Mouse (Mus musculus): ENCODE measurements around the gene Prdx6. TPM values are rescaled to one million over a fixed set of nuclear protein-coding genes. Genes with fewer than 3 reads are reported as not detected.

The Prdx6 gene
- total and polyA plus RNA-seq, 2 experiments from 2014 or later = 90.3 to 159 TPM

GRCm38 (mm10) chr1:161249442-161249841 lies 1.6 kb downstream of the Prdx6 start:
- Histone ChIP-seq H3K27ac (ENCODE audit: low read depth, low read length) (no peak overlapping the region), H3K4me2 (ENCODE audit: low read depth, low read length, poor library complexity, severe bottlenecking) (peak overlapping the region; percentile 97), H3K27me3 (ENCODE audit: insufficient read depth, low read length) (0 out of 2 replicates have a peak, but pooled peaks cover 5% of the 10 kb centered on the region), H3K4me3 (ENCODE audit: low read depth, low read length) (peak overlapping the region; percentile 90), H3K4me1 (ENCODE audit: insufficient read depth, low read length) (peaks cover 8% of the 10 kb centered on the region; the same call in 1 of the 2 replicates), H3K9me3 (ENCODE audit: low read length) (no peaks in the 10 kb centered on the region), H3K36me3 (ENCODE audit: insufficient read depth, low read length) (peaks cover 5% of the 10 kb centered on the region), H3K9ac (replicated peaks; ENCODE audit: low read length, poor library complexity, severe bottlenecking) (no peak overlapping the region)
- no peak for DNase-seq (ENCODE audit: low spot score)
- no peak for ATAC-seq (ENCODE audit: low FRiP score)
- no peak for TF ChIP-seq CTCF (IDR thresholded peaks at IDR 0.05)
- WGBS = 55% methylated on average over 6 of the region's 6 CpGs

- H3K4me2 ChIP-seq (ENCODE audit: low read depth, low read length, poor library complexity, severe bottlenecking) = peak overlapping the region; percentile 97
- ATAC-seq (ENCODE audit: low FRiP score) (no peak), DNase-seq (ENCODE audit: low spot score) (no peak)
- H3K4me3 ChIP-seq (ENCODE audit: low read depth, low read length) = peak overlapping the region; percentile 90; the same call in 1 of the 2 replicates
- TF ChIP-seq CTCF (IDR thresholded peaks at IDR 0.05) = no peak
- H3K4me1 ChIP-seq (ENCODE audit: insufficient read depth, low read length) = peaks cover 8% of the 10 kb centered on the region; the same call in 1 of the 2 replicates
- H3K27me3 ChIP-seq (ENCODE audit: insufficient read depth, low read length) = 0 out of 2 replicates have a peak, but pooled peaks cover 5% of the 10 kb centered on the region
- H3K27ac ChIP-seq (ENCODE audit: low read depth, low read length) = no peak overlapping the region
- H3K36me3 ChIP-seq (ENCODE audit: insufficient read depth, low read length) = peaks cover 7% of the 10 kb centered on the region
- no peak overlapping the region for H3K9ac ChIP-seq (replicated peaks; ENCODE audit: low read length, poor library complexity, severe bottlenecking)
- H3K9me3 ChIP-seq (ENCODE audit: low read length) = no peaks in the 10 kb centered on the region
- WGBS = 78% methylated on average over 7 of the region's 7 CpGs
Measured at GRCm38 (mm10) chr1:161248685-161249084, 2.3 kb downstream of the Prdx6 start.

DNA sequence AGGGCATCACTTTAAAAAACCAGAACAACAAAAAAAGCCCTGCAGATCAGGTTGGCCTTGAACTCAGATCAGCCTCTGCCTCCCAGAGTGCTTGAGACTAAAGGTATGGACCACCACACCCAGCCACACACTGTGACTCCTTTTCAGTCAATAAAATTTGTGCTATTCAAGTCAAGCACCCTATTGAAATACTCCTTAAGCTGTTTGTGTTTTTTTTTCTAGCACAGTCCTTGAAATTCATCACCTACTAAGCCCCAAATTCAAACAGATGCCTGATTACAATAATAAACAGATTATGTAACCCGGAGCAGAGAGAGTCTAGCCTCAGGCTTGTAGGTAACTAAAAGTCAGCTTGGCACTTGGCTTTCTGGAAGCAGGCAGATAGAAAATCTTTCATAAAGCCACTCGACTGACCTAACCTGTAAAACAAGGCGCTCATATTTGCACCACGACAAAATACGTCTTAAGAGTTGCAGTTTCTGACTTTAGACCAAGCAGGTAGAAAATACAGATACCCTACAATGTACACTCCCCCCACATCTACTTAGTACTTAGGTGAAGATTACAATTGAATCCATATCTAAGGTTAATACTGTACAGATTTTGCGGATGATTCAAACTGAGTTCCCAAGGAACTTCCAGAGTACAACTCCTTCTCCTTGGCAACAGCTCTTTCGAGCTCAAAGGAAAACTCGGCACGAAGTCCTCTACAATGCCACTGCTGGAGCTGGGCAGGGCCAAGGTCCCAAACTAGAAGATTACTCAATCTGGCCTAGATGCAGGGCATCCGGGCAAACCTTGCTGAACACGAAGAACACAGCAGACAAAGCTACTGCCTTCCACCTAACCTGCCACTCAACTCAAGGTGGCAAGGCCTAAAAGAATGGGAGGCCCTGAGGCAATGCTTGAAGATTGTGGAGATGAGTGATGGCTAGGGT lies 3.1 kb downstream of the Prdx6 start:
- no peaks in the 10 kb centered on the region for H3K27me3 ChIP-seq (ENCODE audit: insufficient read depth, low read length)
- peak overlapping the region; percentile 97; the same call in 1 of the 2 replicates for H3K4me2 ChIP-seq (ENCODE audit: low read depth, low read length, poor library complexity, severe bottlenecking)
- WGBS = 73% methylated on average over 11 of the region's 11 CpGs
- no peaks in the 10 kb centered on the region for H3K9me3 ChIP-seq (ENCODE audit: low read length)
- ATAC-seq (ENCODE audit: low FRiP score) (no peak), DNase-seq (ENCODE audit: low spot score) (peak; percentile 18)
- peaks cover 8% of the 10 kb centered on the region; the same call in 1 of the 2 replicates for H3K4me1 ChIP-seq (ENCODE audit: insufficient read depth, low read length)
- no peak for TF ChIP-seq CTCF (IDR thresholded peaks at IDR 0.05)
- H3K9ac ChIP-seq (replicated peaks; ENCODE audit: low read length, poor library complexity, severe bottlenecking) = no peak overlapping the region
- peaks cover 12% of the 10 kb centered on the region for H3K36me3 ChIP-seq (ENCODE audit: insufficient read depth, low read length)
- no peak overlapping the region for H3K4me3 ChIP-seq (ENCODE audit: low read depth, low read length)
- H3K27ac ChIP-seq (ENCODE audit: low read depth, low read length) = no peak overlapping the region

GRCm38 (mm10) chr1:161247176-161247575 lies 3.8 kb downstream of the Prdx6 start:
- H3K36me3 ChIP-seq (ENCODE audit: insufficient read depth, low read length) = peaks cover 16% of the 10 kb centered on the region
- DNase-seq (ENCODE audit: low spot score) (no peak), ATAC-seq (ENCODE audit: low FRiP score) (no peak)
- no peaks in the 10 kb centered on the region for H3K9me3 ChIP-seq (ENCODE audit: low read length)
- H3K27ac ChIP-seq (ENCODE audit: low read depth, low read length) = no peak overlapping the region
- H3K4me1 ChIP-seq (ENCODE audit: insufficient read depth, low read length) = peaks cover 8% of the 10 kb centered on the region; the same call in 1 of the 2 replicates
- TF ChIP-seq CTCF (IDR thresholded peaks at IDR 0.05) = no peak
- 74% methylated on average over 3 of the region's 3 CpGs for WGBS
- H3K9ac ChIP-seq (replicated peaks; ENCODE audit: low read length, poor library complexity, severe bottlenecking) = no peak overlapping the region
- no peak overlapping the region for H3K4me3 ChIP-seq (ENCODE audit: low read depth, low read length)
- no peak overlapping the region for H3K4me2 ChIP-seq (ENCODE audit: low read depth, low read length, poor library complexity, severe bottlenecking)
- H3K27me3 ChIP-seq (ENCODE audit: insufficient read depth, low read length) = no peaks in the 10 kb centered on the region

GRCm38 (mm10) chr1:161237750-161238149 lies 13.3 kb downstream of the Prdx6 start:
- Histone ChIP-seq H3K27ac (ENCODE audit: low read depth, low read length) (no peak overlapping the region), H3K4me3 (ENCODE audit: low read depth, low read length) (no peak overlapping the region), H3K9me3 (ENCODE audit: low read length) (no peaks in the 10 kb centered on the region), H3K27me3 (ENCODE audit: insufficient read depth, low read length) (no peaks in the 10 kb centered on the region), H3K4me1 (ENCODE audit: insufficient read depth, low read length) (no peaks in the 10 kb centered on the region), H3K36me3 (ENCODE audit: insufficient read depth, low read length) (peaks cover 19% of the 10 kb centered on the region; the same call in 1 of the 2 replicates), H3K9ac (replicated peaks; ENCODE audit: low read length, poor library complexity, severe bottlenecking) (no peak overlapping the region), H3K4me2 (ENCODE audit: low read depth, low read length, poor library complexity, severe bottlenecking) (no peak overlapping the region)
- over 99% methylated on average over 4 of the region's 4 CpGs for WGBS
- DNase-seq (ENCODE audit: low spot score) (no peak), ATAC-seq (ENCODE audit: low FRiP score) (no peak)
- TF ChIP-seq CTCF (IDR thresholded peaks at IDR 0.05) = no peak

GRCm38 (mm10) chr1:161237339-161237738 lies 13.7 kb downstream of the Prdx6 start:
- no peak for TF ChIP-seq CTCF (IDR thresholded peaks at IDR 0.05)
- Histone ChIP-seq H3K4me2 (ENCODE audit: low read depth, low read length, poor library complexity, severe bottlenecking) (no peak overlapping the region), H3K4me3 (ENCODE audit: low read depth, low read length) (no peak overlapping the region), H3K9me3 (ENCODE audit: low read length) (no peaks in the 10 kb centered on the region), H3K36me3 (ENCODE audit: insufficient read depth, low read length) (peaks cover 16% of the 10 kb centered on the region; the same call in 1 of the 2 replicates), H3K9ac (replicated peaks; ENCODE audit: low read length, poor library complexity, severe bottlenecking) (no peak overlapping the region), H3K4me1 (ENCODE audit: insufficient read depth, low read length) (no peaks in the 10 kb centered on the region), H3K27ac (ENCODE audit: low read depth, low read length) (no peak overlapping the region), H3K27me3 (ENCODE audit: insufficient read depth, low read length) (no peaks in the 10 kb centered on the region)
- WGBS = 93% methylated on average over 7 of the region's 7 CpGs
- ATAC-seq (ENCODE audit: low FRiP score) = no peak
- DNase-seq (ENCODE audit: low spot score) = no peak

Measured in midbrain, postnatal 0 days (tissue).